Mouse (Mus musculus) E14TG2a.4 (cell line): Measurements from ENCODE around the gene Gm28308.

Source experiments
- CTCF ChIP-seq: conservative IDR thresholded peaks from 2 replicates; pipeline ENCODE4 v1.5.1; 2014; ENCODE audit warnings: low read length
- NANOG ChIP-seq: IDR thresholded peaks from 2 replicates; pipeline ENCODE4 v1.6.1; 2014; ENCODE audit warnings: borderline replicate concordance, low read length, mixed read lengths
- POU5F1 ChIP-seq: IDR thresholded peaks from 2 replicates; pipeline ENCODE4 v1.6.1; 2014; ENCODE audit warnings: low read length, borderline replicate concordance

GRCm38 (mm10) chr6:52246403-52246803, 33.3 kb upstream of the Gm28308 start:
- TF ChIP-seq CTCF (no peak), POU5F1 (no peak), NANOG (no peak)
